Mouse (Mus musculus) limb, embryonic 14.5 days (tissue): ENCODE data around the gene Trf. TPM values are rescaled to one million over a fixed set of nuclear protein-coding genes. Genes with fewer than 3 reads are reported as not detected.

ENCODE experiments used
- ATAC-seq: fragments of 200-750 bp; cut with Nextera tagmentation; 2 replicates; pipeline ENCODE4 v1.8.0; 2017; ENCODE audit warnings: low read depth, moderate number of reproducible peaks, moderate TSS enrichment; ENCODE audit not compliant: low FRiP score
- DNase-seq: peaks from one replicate; pipeline ENCODE4 v3.0.0-alpha.2; 2015; ENCODE audit warnings: low spot score
- H3K27ac ChIP-seq: fragments of 300-500 bp; sonication (generic); replicated peaks from 2 replicates; pipeline ENCODE4 v1.5.1; 2014; ENCODE audit warnings: low read depth, mild to moderate bottlenecking, low read length, moderate library complexity, mixed read lengths
- H3K27me3 ChIP-seq: fragments of 300-500 bp; sonication (generic); 2 replicates; pipeline ENCODE4 v1.6.1; 2014; ENCODE audit warnings: low read length, mixed read lengths; ENCODE audit not compliant: control insufficient read depth, insufficient read depth
- H3K36me3 ChIP-seq: fragments of 300-500 bp; sonication (generic); 2 replicates; pipeline ENCODE4 v1.6.1; 2014; ENCODE audit warnings: mild to moderate bottlenecking, low read length, moderate library complexity, mixed read lengths; ENCODE audit not compliant: control insufficient read depth, insufficient read depth
- H3K4me1 ChIP-seq: fragments of 300-500 bp; sonication (generic); 2 replicates; pipeline ENCODE4 v1.6.1; 2014; ENCODE audit warnings: antibody characterized with exemption, low read length, mixed read lengths; ENCODE audit not compliant: control insufficient read depth, insufficient read depth
- H3K4me2 ChIP-seq: fragments of 300-500 bp; sonication (generic); replicated peaks from 2 replicates; pipeline ENCODE4 v1.6.1; 2014; ENCODE audit warnings: low read depth, mild to moderate bottlenecking, low read length, moderate library complexity; ENCODE audit not compliant: severe bottlenecking
- H3K4me3 ChIP-seq: fragments of 300-500 bp; sonication (generic); replicated peaks from 2 replicates; pipeline ENCODE4 v1.5.1; 2014; ENCODE audit warnings: low read length
- H3K9ac ChIP-seq: fragments of 300-500 bp; sonication (generic); 2 replicates; pipeline ENCODE4 v1.6.1; 2014; ENCODE audit warnings: mild to moderate bottlenecking, low read depth, low read length, moderate library complexity; ENCODE audit not compliant: severe bottlenecking
- H3K9me3 ChIP-seq: fragments of 300-500 bp; sonication (generic); 2 replicates; pipeline ENCODE4 v1.6.1; 2016; ENCODE audit warnings: low read length; ENCODE audit not compliant: control insufficient read depth
- POLR2A ChIP-seq: fragments of 200-500 bp; IDR thresholded peaks from 2 replicates; pipeline ENCODE4 v1.8.0; 2012; ENCODE audit warnings: inconsistent platforms, mild to moderate bottlenecking, moderate library complexity, borderline replicate concordance; ENCODE audit not compliant: insufficient read depth, insufficient read length; ENCODE audit errors: extremely low read depth
- WGBS: fragments of 180-500 bp; shearing (Covaris S2); extraction: QIAGEN DNeasy Blood & Tissue Kit; methylation state at CpG from one replicate; pipeline ENCODE4 v1.1.7; 2014; 5-methylcytosine and 5-hydroxymethylcytosine counted together
- polyA plus RNA-seq, 2 experiments: library from polyadenylated mRNA; depleted of rRNA in 1 of 2; stranded (reverse) in 1 of 2; unstranded in 1 of 2; fragments of >200 nt; fragmentation: Nextera tagmentation in 1 of 2; extraction: Ambion mirVana in 1 of 2; gene quantifications; 2 replicates each; pipeline versions ENCODE4 v1.2.1 to v1.2.3; 2012 to 2014

Trf gene
- polyA plus RNA-seq, 2 experiments: 20.4 to 25.4 TPM

DNA sequence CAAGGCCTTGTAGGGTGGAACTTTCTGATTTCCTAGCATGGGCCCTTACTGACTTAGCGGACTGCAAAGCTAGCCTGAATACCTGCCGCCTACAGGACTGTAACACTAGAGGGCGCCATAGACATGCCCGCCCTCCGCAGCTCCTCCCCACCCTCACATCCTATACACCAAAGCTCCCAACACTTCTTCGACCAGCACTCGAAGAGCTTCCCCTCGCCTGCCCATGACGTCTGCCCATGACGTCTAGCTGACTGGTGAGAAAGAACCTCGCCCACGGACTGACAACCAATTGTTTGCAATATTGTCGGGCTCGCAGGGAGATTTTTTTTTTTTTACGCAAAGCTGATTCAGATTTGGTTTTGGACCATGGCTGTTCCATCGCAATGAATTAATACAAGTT is 22.4 kb downstream of the Trf start:
- Histone ChIP-seq H3K9ac (no peak overlapping the region), H3K4me3 (0 out of 2 replicates have a peak overlapping the region, but pooled peaks have one; percentile 7), H3K36me3 (no peaks in the 10 kb centered on the region), H3K4me2 (peak overlapping the region; percentile 40), H3K9me3 (no peaks in the 10 kb centered on the region), H3K4me1 (no peaks in the 10 kb centered on the region), H3K27me3 (no peaks in the 10 kb centered on the region), H3K27ac (no peak overlapping the region)
- WGBS: 10% methylated on average over 16 of the region's 16 CpGs
- TF ChIP-seq POLR2A: no peak
- ATAC-seq (peak; percentile 90), DNase-seq (peak; percentile 87)

DNA sequence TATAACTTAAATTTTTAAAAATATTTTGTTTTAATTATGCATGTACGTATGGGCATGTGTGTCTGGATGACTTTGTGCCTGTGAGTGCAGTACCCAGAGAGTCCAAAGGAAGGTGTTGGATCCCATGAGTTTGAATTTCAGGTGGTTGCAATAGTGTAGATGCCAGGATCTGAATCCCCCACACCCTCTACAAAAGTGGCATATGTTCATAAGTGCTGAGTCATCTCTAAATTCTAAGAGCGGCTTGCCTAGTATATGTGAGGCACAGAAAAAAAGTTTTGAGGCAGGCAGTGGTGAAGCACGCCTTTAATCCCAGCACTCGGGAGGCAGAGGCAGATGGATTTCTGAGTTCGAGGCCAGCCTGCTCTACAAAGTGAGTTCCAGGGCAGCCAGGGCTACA is 24.5 kb downstream of the Trf start:
- H3K4me1 ChIP-seq: peaks cover 4% of the 10 kb centered on the region; the same call in 1 of the 2 replicates
- H3K36me3 ChIP-seq: no peaks in the 10 kb centered on the region
- H3K4me2 ChIP-seq: no peak overlapping the region
- no peak overlapping the region for H3K9ac ChIP-seq
- H3K27ac ChIP-seq: no peak overlapping the region
- 86% methylated on average over 5 of the region's 5 CpGs for WGBS
- ATAC-seq (no peak), DNase-seq (no peak)
- no peaks in the 10 kb centered on the region for H3K27me3 ChIP-seq
- H3K4me3 ChIP-seq: no peak overlapping the region
- TF ChIP-seq POLR2A: no peak
- H3K9me3 ChIP-seq: no peaks in the 10 kb centered on the region

DNA sequence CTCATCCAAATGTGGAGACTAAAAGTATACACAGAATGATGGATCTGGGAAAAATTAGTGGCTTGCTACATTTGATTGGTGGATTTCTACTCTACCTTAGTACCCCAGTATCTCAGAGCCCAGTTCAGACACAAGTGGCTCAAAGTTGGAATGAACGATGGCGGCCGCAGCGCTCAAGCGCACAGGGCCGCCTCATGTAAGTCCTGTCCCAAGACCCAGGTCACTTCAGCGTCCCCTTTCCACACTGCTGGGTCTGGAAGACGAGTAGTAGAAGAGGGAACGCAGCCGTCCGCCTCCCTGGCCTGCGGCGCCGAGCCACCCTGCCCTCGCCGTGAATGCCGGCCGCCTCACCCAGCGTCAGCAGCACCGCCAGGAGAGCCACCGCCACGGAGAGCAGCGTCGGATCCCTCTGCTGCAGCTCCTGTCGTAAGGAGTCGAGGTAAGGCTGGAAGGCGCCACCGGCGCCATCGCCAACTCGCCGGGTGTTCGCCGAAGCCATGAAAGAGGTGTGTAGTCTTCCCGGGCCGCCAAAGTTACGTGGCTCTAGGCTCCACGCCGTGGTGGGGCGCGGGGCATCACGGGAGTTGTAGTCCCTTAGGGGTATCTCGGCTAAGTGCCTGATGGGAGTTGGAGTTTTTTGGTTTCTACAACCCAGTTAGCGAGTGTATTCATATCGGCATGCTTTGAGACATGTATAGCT is 28.5 kb downstream of the Trf start, which contains the start of gene Srprb:
TSS of gene Srprb (minus strand) at position 577 of the 700 bp plus-strand sequence.
- WGBS: under 1% methylated on average over 45 of the region's 45 CpGs
- peak; percentile 95 for DNase-seq
- H3K4me3 ChIP-seq: peak within 1 kb of the TSS; percentile 50

DNA sequence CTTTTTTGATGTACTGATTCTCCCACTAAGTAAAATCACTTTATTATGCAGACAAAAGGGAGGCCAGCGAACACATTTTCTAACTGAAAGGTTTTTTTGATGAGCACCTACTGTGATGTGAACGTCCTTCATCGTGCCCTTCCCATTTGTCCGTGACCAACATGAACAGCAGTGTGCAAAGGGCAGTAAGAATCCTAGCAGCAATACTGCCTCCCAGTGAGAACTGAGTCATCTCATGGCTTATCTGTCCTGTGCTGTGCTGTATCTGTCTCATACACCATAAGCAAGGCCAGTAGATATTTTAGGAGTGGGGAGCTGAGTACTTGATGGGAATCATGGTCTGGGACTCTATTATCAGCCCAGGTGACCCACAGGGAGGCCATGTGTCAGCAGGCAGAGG is 41.8 kb downstream of the Trf start:
- Histone ChIP-seq H3K9me3 (no peaks in the 10 kb centered on the region), H3K9ac (no peak overlapping the region), H3K4me3 (no peak overlapping the region), H3K4me1 (no peaks in the 10 kb centered on the region), H3K27ac (no peak overlapping the region), H3K27me3 (no peaks in the 10 kb centered on the region), H3K36me3 (peaks cover 59% of the 10 kb centered on the region), H3K4me2 (no peak overlapping the region)
- WGBS: 95% methylated on average over 4 of the region's 4 CpGs
- DNase-seq: no peak
- ATAC-seq: no peak
- TF ChIP-seq POLR2A: no peak

More for the DNA sequence above, 28.5 kb downstream of the Trf start, which contains the start of gene Srprb:
- peaks cover 23% of the 10 kb centered on the region for H3K36me3 ChIP-seq
- ATAC-seq: peak; percentile 97
- peak; percentile 86; the same call in 1 of the 2 replicates for TF ChIP-seq POLR2A
- H3K9ac ChIP-seq: peak within 1 kb of the TSS; percentile 67
- H3K27me3 ChIP-seq: no peaks in the 10 kb centered on the region
- H3K4me2 ChIP-seq: peak within 1 kb of the TSS; percentile 65
- peaks cover 4% of the 10 kb centered on the region; the same call in 1 of the 2 replicates for H3K4me1 ChIP-seq
- peak within 1 kb of the TSS; percentile 78 for H3K27ac ChIP-seq
- H3K9me3 ChIP-seq: no peaks in the 10 kb centered on the region

DNA sequence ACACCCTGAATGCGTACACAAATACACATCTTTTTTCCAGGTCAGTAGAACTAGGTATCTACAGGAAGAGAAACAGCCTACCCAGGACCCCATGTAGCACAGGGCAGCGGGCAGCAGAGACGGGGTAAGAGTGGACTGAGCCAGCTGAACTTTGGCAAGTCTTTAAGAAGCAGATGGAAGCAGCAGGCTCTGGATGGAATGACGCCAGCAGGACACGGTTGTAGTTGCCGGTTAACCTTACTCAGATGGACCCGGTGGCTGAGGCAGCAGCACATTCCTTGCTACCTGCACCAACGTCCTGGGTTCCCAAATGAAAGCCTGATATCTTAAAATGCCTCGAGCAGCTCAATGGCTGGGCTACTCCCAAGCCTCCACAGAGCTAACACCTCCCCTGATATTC is 43.5 kb downstream of the Trf start:
- no peaks in the 10 kb centered on the region for H3K4me1 ChIP-seq
- 64% methylated on average over 9 of the region's 9 CpGs for WGBS
- no peak for DNase-seq

More for the DNA sequence above, 43.5 kb downstream of the Trf start:
- Histone ChIP-seq H3K9ac (no peak overlapping the region), H3K27me3 (no peaks in the 10 kb centered on the region), H3K27ac (no peak overlapping the region), H3K4me2 (no peak overlapping the region), H3K4me3 (no peak overlapping the region), H3K36me3 (peaks cover 43% of the 10 kb centered on the region), H3K9me3 (no peaks in the 10 kb centered on the region)
- no peak for TF ChIP-seq POLR2A
- ATAC-seq: no peak
